Mouse (Mus musculus) liver, embryonic 15.5 days (tissue): ENCODE measurements around the gene Rps16. TPM values are rescaled to one million over a fixed set of nuclear protein-coding genes. Genes with fewer than 3 reads are reported as not detected.

ENCODE experiments used
- ATAC-seq: fragments of 200-750 bp; cut with Nextera tagmentation; 2 replicates; pipeline ENCODE4 v1.8.0; 2017; ENCODE audit warnings: moderate number of reproducible peaks, mild to moderate bottlenecking, moderate library complexity; ENCODE audit not compliant: insufficient read depth
- H3K27ac ChIP-seq: fragments of 300-500 bp; sonication (generic); replicated peaks from 2 replicates; pipeline ENCODE4 v1.5.1; 2015; ENCODE audit warnings: mild to moderate bottlenecking, inconsistent platforms
- H3K27me3 ChIP-seq: fragments of 300-500 bp; sonication (generic); 2 replicates; pipeline ENCODE4 v1.6.1; 2015; ENCODE audit warnings: mild to moderate bottlenecking, inconsistent platforms
- H3K36me3 ChIP-seq: fragments of 300-500 bp; sonication (generic); replicated peaks from 2 replicates; pipeline ENCODE4 v1.6.1; 2015; ENCODE audit warnings: moderate library complexity, mild to moderate bottlenecking, inconsistent platforms
- H3K4me1 ChIP-seq: fragments of 300-500 bp; sonication (generic); replicated peaks from 2 replicates; pipeline ENCODE4 v1.6.1; 2015; ENCODE audit warnings: inconsistent platforms
- H3K4me2 ChIP-seq: fragments of 300-500 bp; sonication (generic); 2 replicates; pipeline ENCODE4 v1.6.1; 2015; ENCODE audit warnings: moderate library complexity, mild to moderate bottlenecking, inconsistent platforms
- H3K4me3 ChIP-seq: fragments of 300-500 bp; sonication (generic); replicated peaks from 2 replicates; pipeline ENCODE4 v1.5.1; 2015; ENCODE audit warnings: mild to moderate bottlenecking, inconsistent platforms
- H3K9ac ChIP-seq: fragments of 300-500 bp; sonication (generic); 2 replicates; pipeline ENCODE4 v1.6.1; 2015; ENCODE audit warnings: moderate library complexity, mild to moderate bottlenecking, inconsistent platforms
- H3K9me3 ChIP-seq: fragments of 300-500 bp; sonication (generic); replicated peaks from 2 replicates; pipeline ENCODE4 v1.6.1; 2016; ENCODE audit warnings: inconsistent platforms
- WGBS: fragments of 180-500 bp; shearing (Covaris S2); methylation state at CpG from one replicate; pipeline ENCODE4 v1.1.7; 2015; ENCODE audit warnings: mixed read lengths; ENCODE audit not compliant: insufficient replicate concordance; 5-methylcytosine and 5-hydroxymethylcytosine counted together
- polyA plus RNA-seq: library from polyadenylated mRNA; unstranded; fragments of >200 nt; fragmentation: Nextera tagmentation; extraction: Ambion mirVana; gene quantifications from 2 replicates; pipeline ENCODE4 v1.2.1, GENCODE M21; 2015

The Rps16 gene
- polyA plus RNA-seq, 1 experiment from 2014 or later: 619 TPM

DNA sequence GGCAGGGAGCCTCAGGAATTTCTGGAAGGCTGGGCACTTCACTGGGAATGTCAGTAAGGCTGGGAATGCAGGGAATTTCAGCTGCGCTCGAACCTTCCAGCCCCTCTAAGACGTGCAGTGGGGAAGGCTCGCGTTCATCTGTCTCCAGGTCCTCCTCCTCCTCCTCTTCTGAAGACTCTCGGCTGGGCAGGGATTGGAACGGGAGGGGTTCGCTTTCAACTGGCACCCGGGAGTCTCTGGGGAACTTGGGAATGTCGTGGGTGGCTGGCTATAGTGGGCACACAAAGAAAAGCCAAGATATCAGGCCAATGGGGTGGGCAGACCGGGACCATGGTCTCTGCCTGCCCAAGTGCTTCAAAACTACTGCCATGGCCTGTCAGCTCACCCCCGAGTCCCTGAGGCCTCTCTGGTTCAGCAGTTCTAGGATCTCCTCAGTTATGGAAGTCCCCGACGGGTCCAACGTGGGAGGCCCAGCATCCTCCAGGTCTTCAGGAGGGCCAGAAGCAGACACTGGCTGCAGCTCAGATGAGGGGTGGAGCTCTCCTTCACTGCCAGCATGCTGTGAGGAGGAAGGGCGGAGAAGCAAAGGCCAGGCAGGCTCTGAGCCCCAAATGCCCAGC lies 12.1 kb downstream of the Rps16 start:
- H3K4me1 ChIP-seq: peaks cover 10% of the 10 kb centered on the region; the same call in 1 of the 2 replicates
- no peaks in the 10 kb centered on the region for H3K27me3 ChIP-seq
- ATAC-seq: no peak
- H3K4me2 ChIP-seq: no peak overlapping the region
- no peak overlapping the region for H3K27ac ChIP-seq
- peaks cover 17% of the 10 kb centered on the region; the same call in 1 of the 2 replicates for H3K36me3 ChIP-seq
- H3K9me3 ChIP-seq: no peaks in the 10 kb centered on the region
- 75% methylated on average over 16 of the region's 16 CpGs for WGBS
- no peak overlapping the region for H3K9ac ChIP-seq
- no peak overlapping the region for H3K4me3 ChIP-seq

DNA sequence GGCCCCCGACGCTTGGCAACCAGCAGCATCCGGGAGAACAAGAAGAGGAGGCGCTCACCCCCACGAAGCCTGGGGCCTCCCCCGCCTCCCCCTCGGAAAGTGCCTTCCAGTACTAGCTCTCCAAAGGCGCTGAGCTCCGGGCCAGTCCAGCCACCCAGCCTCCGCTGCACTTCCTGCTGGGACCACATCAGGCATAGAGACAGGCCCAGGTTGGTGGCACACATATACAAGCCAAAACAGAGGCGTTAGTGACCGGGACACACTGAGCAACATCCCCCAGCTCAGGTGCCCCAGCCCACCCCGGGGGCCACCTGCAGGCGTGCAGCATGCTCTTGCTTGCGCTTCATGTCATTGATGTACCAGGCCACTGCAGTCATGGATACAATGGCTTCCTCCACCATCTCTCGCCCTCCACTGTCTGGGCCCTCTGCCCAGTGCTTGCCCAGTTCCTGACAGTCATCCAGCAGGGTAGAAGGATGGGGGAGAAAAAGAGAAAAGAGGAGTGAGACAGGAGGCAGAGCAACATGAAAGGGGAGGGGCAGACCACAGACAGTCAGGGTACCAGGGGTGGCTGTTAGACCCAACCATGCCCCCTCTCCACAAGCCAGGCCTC lies 17.3 kb downstream of the Rps16 start:
- no peak overlapping the region for H3K4me3 ChIP-seq
- H3K4me2 ChIP-seq: no peak overlapping the region
- peaks cover 26% of the 10 kb centered on the region for H3K4me1 ChIP-seq
- H3K9me3 ChIP-seq: no peaks in the 10 kb centered on the region
- H3K36me3 ChIP-seq: 0 out of 2 replicates have a peak, but pooled peaks cover 9% of the 10 kb centered on the region
- H3K27ac ChIP-seq: no peak overlapping the region
- no peak for ATAC-seq
- WGBS: 76% methylated on average over 16 of the region's 16 CpGs
- peaks cover 16% of the 10 kb centered on the region for H3K27me3 ChIP-seq
- no peak overlapping the region for H3K9ac ChIP-seq

DNA sequence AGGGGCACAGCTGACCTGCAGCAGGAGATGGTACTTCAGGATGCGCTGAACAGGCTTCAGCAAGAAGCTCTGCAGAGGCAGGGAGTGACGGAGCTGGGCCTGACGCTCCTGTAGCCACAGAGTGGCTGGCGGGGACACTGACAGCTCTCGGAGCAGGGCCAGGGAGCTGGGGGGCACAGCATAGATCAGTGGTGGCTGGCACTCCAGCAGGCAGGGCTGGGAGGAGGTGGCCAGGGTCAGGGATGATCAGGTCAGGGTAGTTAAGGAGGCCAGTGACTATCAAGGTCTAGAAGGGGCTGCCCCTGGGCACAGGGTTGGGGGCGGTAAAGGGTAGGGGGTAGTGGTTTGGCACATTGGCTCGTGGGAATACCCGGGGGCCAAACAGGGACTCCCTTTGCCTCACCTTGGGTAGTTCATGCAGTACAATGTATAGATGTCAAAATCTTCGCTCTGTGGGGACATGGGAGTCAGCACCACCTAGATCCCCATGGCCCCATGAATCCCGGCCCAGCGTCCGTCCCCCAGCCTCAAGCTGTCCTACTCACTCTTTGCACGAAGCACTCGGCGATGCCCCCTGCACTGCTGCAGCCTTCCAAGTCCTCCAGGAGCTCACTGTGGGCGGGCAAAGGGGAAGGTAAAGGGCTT lies 17.9 kb downstream of the Rps16 start:
- WGBS: 82% methylated on average over 16 of the region's 16 CpGs
- Histone ChIP-seq H3K4me2 (no peak overlapping the region), H3K27me3 (peaks cover 16% of the 10 kb centered on the region), H3K36me3 (0 out of 2 replicates have a peak, but pooled peaks cover 9% of the 10 kb centered on the region), H3K9ac (no peak overlapping the region), H3K9me3 (no peaks in the 10 kb centered on the region), H3K4me3 (no peak overlapping the region), H3K27ac (no peak overlapping the region), H3K4me1 (peaks cover 30% of the 10 kb centered on the region)
- no peak for ATAC-seq

DNA sequence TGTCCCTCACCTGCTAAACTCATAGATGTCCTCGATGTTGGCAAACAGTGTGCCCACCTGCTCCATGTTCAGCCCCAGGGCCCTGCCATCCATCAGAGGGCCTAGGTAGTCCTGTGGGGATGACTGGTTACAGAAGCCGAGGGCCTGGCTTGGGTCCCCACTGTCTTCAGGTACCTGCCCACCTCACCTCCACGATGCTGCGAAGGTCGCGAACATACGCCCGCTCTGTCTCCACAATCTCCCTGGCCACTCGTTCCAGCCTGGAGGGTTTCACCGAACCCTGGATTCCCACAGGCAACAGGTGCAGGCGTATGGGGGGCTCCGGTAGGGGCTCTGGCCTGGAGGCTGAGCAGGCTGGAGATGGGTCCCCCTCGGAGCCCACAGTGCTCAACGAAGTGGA lies 19.6 kb downstream of the Rps16 start:
- WGBS: 83% methylated on average over 14 of the region's 14 CpGs
- Histone ChIP-seq H3K4me2 (0 out of 2 replicates have a peak overlapping the region, but pooled peaks have one; percentile 95), H3K36me3 (0 out of 2 replicates have a peak, but pooled peaks cover 4% of the 10 kb centered on the region), H3K27ac (no peak overlapping the region), H3K9me3 (no peaks in the 10 kb centered on the region), H3K4me3 (no peak overlapping the region), H3K9ac (no peak overlapping the region), H3K27me3 (peaks cover 16% of the 10 kb centered on the region), H3K4me1 (peaks cover 46% of the 10 kb centered on the region)
- ATAC-seq: no peak

DNA sequence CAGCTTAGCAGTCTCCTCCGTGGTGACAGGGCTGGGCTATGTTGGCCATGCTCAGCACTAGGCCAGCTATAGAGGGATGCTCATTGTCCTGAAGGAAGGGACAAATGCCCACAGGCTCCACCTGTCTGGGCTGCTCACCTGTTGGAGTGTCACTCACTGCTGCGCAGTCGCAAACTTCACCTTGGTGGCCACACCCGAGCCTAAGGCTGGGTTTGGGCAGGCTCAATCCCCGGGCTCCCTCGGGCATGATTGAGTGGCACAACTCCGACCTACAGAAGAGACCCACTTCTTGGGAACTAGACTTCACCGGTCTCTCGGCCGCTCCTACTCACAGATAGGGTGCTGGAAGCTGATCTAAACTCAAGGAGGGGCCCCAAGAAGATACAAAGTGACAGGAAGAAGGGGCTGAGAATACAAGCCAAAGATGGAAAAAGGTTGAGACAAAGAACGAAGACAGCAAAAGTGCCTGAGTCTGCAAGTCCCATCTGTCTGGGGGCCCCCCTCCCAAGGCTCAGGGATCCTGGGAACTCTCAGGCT lies 20.6 kb downstream of the Rps16 start:
- Histone ChIP-seq H3K36me3 (0 out of 2 replicates have a peak, but pooled peaks cover 4% of the 10 kb centered on the region), H3K9ac (peak overlapping the region; percentile 68), H3K4me3 (peak overlapping the region; percentile 71), H3K9me3 (no peaks in the 10 kb centered on the region), H3K27ac (peak overlapping the region; percentile 82; the same call in 1 of the 2 replicates), H3K4me2 (peak overlapping the region; percentile 95), H3K4me1 (peaks cover 56% of the 10 kb centered on the region), H3K27me3 (peaks cover 16% of the 10 kb centered on the region)
- 14% methylated on average over 11 of the region's 11 CpGs for WGBS
- no peak for ATAC-seq

DNA sequence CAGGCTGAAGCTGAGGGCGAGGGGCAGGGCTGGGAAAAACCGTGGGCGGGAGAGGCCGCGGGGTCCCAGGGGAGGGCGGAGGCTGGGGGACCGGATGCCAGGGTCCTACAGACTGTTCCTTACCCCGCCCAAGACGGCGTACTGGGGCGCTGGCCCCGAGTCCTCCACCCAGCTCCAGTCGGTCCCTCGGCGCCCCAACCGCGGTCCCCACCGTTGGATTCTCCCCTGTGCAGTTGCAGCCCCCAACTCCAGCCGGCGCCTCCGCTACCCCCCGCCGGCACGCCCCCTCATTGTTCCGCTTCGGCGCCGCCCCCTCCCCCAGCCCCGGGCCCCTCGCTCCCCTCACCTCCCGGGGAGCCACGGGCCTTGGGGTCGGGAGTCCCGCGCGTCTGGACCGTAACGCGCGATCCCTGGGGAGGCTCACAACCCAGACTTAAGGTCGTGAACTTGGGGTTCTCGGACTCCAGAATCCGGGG lies 21.1 kb downstream of the Rps16 start:
- Histone ChIP-seq H3K9ac (peak overlapping the region; percentile 68), H3K9me3 (no peaks in the 10 kb centered on the region), H3K4me3 (peak overlapping the region; percentile 71), H3K4me1 (peaks cover 61% of the 10 kb centered on the region), H3K36me3 (0 out of 2 replicates have a peak, but pooled peaks cover 4% of the 10 kb centered on the region), H3K27me3 (peaks cover 16% of the 10 kb centered on the region), H3K4me2 (peak overlapping the region; percentile 95), H3K27ac (peak overlapping the region; percentile 82)
- 1% methylated on average over 43 of the region's 43 CpGs for WGBS
- ATAC-seq: no peak

DNA sequence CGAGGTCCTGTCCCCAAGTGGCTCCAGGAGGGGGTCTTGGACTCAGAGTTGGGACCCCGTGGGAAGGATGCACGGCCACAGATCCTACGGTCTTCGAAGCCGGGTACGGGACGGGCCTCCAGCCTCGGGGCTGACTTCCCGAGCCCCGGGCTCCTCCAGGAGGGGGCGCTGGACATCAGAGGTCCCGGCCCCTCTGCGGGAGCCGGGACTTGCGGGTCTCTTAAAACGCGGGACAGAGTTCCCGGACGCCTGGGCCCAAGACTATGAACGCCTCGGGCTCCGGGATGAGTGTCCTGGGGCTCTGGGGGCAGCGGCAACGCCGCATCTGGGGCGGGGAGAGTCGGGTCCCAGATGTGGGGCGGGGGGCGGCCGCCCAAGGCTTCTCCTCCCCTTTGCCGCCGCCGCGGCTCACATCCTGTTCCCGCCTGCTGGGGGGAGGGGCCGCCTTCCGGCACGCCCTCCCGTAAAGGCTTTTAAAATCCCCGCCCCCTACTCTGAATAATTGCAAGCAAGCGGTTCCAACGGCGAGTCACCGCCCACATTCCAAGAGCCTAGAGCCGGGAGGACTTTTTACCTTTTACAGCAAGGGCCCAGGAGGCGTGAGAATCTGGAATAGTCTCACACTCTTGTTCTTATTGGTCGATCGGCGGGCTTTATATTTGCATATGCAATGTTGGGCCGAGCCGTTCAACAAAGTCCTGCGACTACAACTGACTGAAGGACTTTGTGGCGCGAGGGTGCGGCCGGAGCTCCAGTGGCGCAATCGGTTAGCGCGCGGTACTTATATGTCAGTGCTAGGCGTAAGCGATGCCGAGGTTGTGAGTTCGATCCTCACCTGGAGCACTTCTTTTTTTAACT lies 22.0 kb downstream of the Rps16 start, which contains the start of gene Plekhg2:
TSS of gene Plekhg2 (minus strand) at position 349 of the 858 bp plus-strand sequence.
- Histone ChIP-seq H3K4me1 (peaks cover 70% of the 10 kb centered on the region), H3K9ac (peak within 1 kb of the TSS; percentile 68)
- ATAC-seq: peak; percentile 83

DNA sequence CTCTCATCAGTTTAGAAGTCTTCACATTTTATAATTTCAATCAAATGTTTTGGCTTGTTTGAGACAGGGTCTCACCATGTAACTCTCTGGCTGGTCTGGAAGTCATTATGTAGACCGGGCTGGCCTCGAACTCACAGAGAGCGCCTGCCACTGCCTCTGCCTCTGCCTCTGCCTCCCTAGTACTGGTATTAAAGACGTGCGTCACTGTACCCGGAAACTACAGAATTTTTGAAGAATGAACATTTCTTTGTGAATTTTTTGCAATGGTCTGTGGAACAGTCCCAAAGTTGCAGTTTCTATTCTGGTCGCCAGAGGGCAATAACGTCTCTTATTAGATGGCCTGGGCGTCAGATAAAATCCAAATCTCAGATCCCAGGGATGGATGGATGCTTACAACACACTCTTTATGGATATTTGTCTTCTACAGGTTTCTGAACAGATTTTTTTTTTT lies 22.7 kb downstream of the Rps16 start:
- Histone ChIP-seq H3K27me3 (peaks cover 16% of the 10 kb centered on the region), H3K4me3 (peak overlapping the region; percentile 71), H3K4me2 (peak overlapping the region; percentile 95), H3K9ac (0 out of 2 replicates have a peak overlapping the region, but pooled peaks have one; percentile 30), H3K9me3 (no peaks in the 10 kb centered on the region), H3K36me3 (peaks cover 9% of the 10 kb centered on the region), H3K27ac (peak overlapping the region; percentile 82), H3K4me1 (peaks cover 76% of the 10 kb centered on the region)
- ATAC-seq: peak; percentile 1; the same call in 1 of the 2 replicates
- 1% methylated on average over 9 of the region's 9 CpGs for WGBS

More for the DNA sequence above, 22.0 kb downstream of the Rps16 start, which contains the start of gene Plekhg2:
- peak within 1 kb of the TSS; percentile 95 for H3K4me2 ChIP-seq
- peaks cover 16% of the 10 kb centered on the region for H3K27me3 ChIP-seq
- peak within 1 kb of the TSS; percentile 82 for H3K27ac ChIP-seq
- peak within 1 kb of the TSS; percentile 71 for H3K4me3 ChIP-seq
- peaks cover 2% of the 10 kb centered on the region for H3K36me3 ChIP-seq
- no peaks in the 10 kb centered on the region for H3K9me3 ChIP-seq
- under 1% methylated on average over 66 of the region's 66 CpGs for WGBS

DNA sequence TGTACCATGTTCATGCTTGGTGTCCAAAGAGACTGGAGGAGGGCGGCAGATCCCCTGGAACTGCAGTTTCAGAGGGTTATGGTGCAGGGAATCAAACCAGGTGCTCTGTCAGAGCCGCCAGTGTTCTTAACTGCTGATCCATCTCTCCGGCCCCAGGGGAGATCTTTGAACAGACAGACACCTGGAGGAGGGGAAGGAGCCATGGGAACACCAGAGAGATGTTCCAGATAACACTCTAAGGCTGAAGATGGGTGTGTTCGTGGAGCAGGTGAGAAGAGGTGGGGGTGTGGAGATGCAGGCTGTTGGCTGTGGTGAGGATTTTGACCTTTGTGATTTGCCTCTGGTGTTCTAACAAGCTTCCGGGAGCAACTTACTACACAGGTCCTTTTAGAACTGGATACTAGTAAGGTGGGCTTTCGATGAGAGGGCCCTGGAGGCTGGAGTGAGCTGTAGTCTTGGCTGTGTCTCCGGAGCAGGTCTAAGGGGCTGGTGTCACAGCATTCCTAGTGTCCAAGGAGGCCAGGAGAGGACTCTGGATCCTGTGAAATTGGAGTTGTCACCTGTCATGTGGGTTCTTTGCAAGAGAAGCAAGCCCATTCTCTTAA lies 23.5 kb downstream of the Rps16 start:
- Histone ChIP-seq H3K9me3 (no peaks in the 10 kb centered on the region), H3K36me3 (peaks cover 9% of the 10 kb centered on the region), H3K4me3 (no peak overlapping the region), H3K27me3 (peaks cover 16% of the 10 kb centered on the region), H3K4me2 (no peak overlapping the region; the same call in 1 of the 2 replicates), H3K9ac (no peak overlapping the region), H3K27ac (peak overlapping the region; percentile 94; the same call in 1 of the 2 replicates), H3K4me1 (peaks cover 85% of the 10 kb centered on the region)
- 74% methylated on average over 7 of the region's 7 CpGs for WGBS
- no peak for ATAC-seq

DNA sequence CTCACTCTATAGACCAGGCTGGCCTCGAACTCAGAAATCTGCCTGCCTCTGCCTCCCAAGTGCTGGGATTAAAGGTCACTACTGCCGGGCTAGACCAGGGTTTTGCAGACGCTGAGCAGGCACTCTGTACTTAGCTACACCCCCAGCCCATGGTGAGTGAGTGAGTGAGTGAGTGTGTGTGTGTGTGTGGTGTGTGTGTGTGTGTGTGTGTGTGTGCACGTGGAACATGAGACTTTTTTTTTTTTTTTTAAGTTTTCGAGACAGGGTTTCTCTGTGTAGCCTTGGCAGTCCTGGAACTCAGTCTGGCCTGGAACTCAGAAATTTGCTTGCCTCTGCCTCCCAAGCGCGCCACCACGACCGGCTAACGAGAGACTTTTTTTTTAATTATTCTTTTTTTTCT lies 24.2 kb downstream of the Rps16 start:
- no peak for ATAC-seq
- peaks cover 9% of the 10 kb centered on the region for H3K36me3 ChIP-seq
- H3K27me3 ChIP-seq: peaks cover 16% of the 10 kb centered on the region
- 53% methylated on average over 10 of the region's 10 CpGs for WGBS
- H3K4me2 ChIP-seq: peak overlapping the region; percentile 95
- no peaks in the 10 kb centered on the region for H3K9me3 ChIP-seq
- H3K4me3 ChIP-seq: peak overlapping the region; percentile 57
- peak overlapping the region; percentile 94 for H3K27ac ChIP-seq
- peaks cover 91% of the 10 kb centered on the region for H3K4me1 ChIP-seq
- H3K9ac ChIP-seq: 0 out of 2 replicates have a peak overlapping the region, but pooled peaks have one; percentile 67
